Comparison of ENCODE assay signal across 8 mouse cellular contexts in the genomic region with DNA sequence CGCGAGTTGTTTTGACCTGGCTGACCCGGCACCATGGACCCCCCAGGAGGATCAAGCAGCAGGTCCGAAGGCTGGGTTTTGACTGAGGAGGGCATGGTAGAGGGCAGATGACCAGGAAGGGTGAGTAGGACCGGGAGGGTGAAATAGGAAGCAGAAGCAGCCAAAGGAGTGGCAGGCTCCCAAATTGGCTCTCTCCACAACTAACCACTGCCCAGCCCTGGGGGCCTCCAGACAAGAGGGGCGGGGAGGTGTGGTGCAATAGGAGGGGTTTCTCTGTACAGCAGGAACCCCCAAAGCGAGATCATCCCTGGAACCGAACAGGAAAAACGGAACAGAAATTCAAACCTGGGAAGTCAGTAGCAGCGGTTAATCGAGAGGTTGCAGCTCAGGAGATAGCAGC. TPM values are rescaled to one million over a fixed set of nuclear protein-coding genes. Genes with fewer than 3 reads are reported as not detected.
DNase-seq lines count a peak whose midpoint lies in the region; ATAC-seq and TF ChIP-seq lines count a peak whose summit lies in the region.

No protein-coding gene starts in this region.

- TF ChIP-seq RAD21 in CH12.LX (IDR thresholded peaks at IDR 0.05; ENCODE audit: low read depth, low read length): no peak

- 3% methylated on average over 11 of the region's 11 CpGs for WGBS in forebrain, embryonic 11.5 days
- WGBS in intestine, embryonic 16.5 days: 4% methylated on average over 11 of the region's 11 CpGs
- WGBS in midbrain, embryonic 11.5 days: 1% methylated on average over 11 of the region's 11 CpGs

- in situ Hi-C loops in CH12.LX (cut with MboI; ENCODE audit: low pct_ligation_motif_present, low pct_unique_long_range_greater_than_20kb, low sequenced_read_pairs): loop anchor here (25.0 kb wide), 1 partner anchor 603 kb away; a partner anchor contains a TSS

- peak overlapping the region; percentile 54; the same call in 1 of the 2 replicates for H3K9ac ChIP-seq in CH12.LX (ENCODE audit: insufficient read depth, low read depth)
- H3K9ac ChIP-seq in forebrain, embryonic 11.5 days (ENCODE audit: low read length): peak overlapping the region; percentile 70
- H3K9ac ChIP-seq in intestine, embryonic 16.5 days (ENCODE audit: low read depth, low read length): peak overlapping the region; percentile 82
- H3K9ac ChIP-seq in midbrain, embryonic 11.5 days (ENCODE audit: low read length): peak overlapping the region; percentile 78

- peaks cover 20% of the 10 kb centered on the region for H3K79me2 ChIP-seq in CH12.LX (replicated peaks; ENCODE audit: control insufficient read depth, extremely low read depth, insufficient read depth, poor library complexity, severe bottlenecking)

- dilution Hi-C loops in CH12.LX (cut with MboI; ENCODE audit: extremely low pct_ligation_motif_present, extremely low pct_unique_long_range_greater_than_20kb, low sequenced_read_pairs): no loop called here

- H3K9me3 ChIP-seq in CH12.LX (replicated peaks; ENCODE audit: low read length): no peaks in the 10 kb centered on the region
- H3K9me3 ChIP-seq in forebrain, embryonic 11.5 days (ENCODE audit: control insufficient read depth, low read length): no peaks in the 10 kb centered on the region
- no peaks in the 10 kb centered on the region for H3K9me3 ChIP-seq in intestine, embryonic 16.5 days (ENCODE audit: control insufficient read depth, low read length)
- no peaks in the 10 kb centered on the region for H3K9me3 ChIP-seq in midbrain, embryonic 11.5 days (ENCODE audit: control insufficient read depth, low read length)

- ATAC-seq in forebrain, embryonic 11.5 days (replicated peaks; ENCODE audit: low FRiP score): no peak
- no peak for ATAC-seq in intestine, embryonic 16.5 days
- ATAC-seq in midbrain, embryonic 11.5 days (ENCODE audit: low FRiP score): no peak; the same call in 1 of the 2 replicates
- no peak for ATAC-seq in CD4-positive, CD25-positive, alpha-beta regulatory T cell, adult 4 months

- TF ChIP-seq EP300 in CH12.LX (IDR thresholded peaks at IDR 0.05; ENCODE audit: low read length): no peak

- H3K27me3 ChIP-seq in CH12.LX (replicated peaks): peaks cover 23% of the 10 kb centered on the region
- H3K27me3 ChIP-seq in forebrain, embryonic 11.5 days (ENCODE audit: control insufficient read depth, insufficient read depth, low read length): 0 out of 2 replicates have a peak, but pooled peaks cover 2% of the 10 kb centered on the region
- no peaks in the 10 kb centered on the region for H3K27me3 ChIP-seq in intestine, embryonic 16.5 days (replicated peaks; ENCODE audit: control insufficient read depth, insufficient read depth, low read length)
- peaks cover 13% of the 10 kb centered on the region for H3K27me3 ChIP-seq in midbrain, embryonic 11.5 days (ENCODE audit: control insufficient read depth, insufficient read depth, low read length)

- peak; percentile 27 to 54 for DNase-seq in adrenal gland, adult (ENCODE audit: inconsistent age in 2 of 2, low spot score in 1 of 2)
- no peak for DNase-seq in adrenal gland, postnatal 25 days
- no peak for DNase-seq in CH12.LX (ENCODE audit: extremely low read depth)
- no peak for DNase-seq in forebrain, embryonic 11.5 days (ENCODE audit: low spot score)
- no peak for DNase-seq in midbrain, embryonic 11.5 days (ENCODE audit: low spot score, missing footprints)
- no peak for DNase-seq in urinary bladder, postnatal 36 days (ENCODE audit: low spot score in 2 of 2)

- H3K4me3 ChIP-seq in CH12.LX (replicated peaks in 1 of 3; ENCODE audit: low read depth in 2 of 3, low read length in 2 of 3, poor library complexity in 1 of 3): peak overlapping the region in 2 of 3 experiments; percentile 40 to 76
- H3K4me3 ChIP-seq in forebrain, embryonic 11.5 days (ENCODE audit: low read depth, low read length): peak overlapping the region; percentile 73
- H3K4me3 ChIP-seq in intestine, embryonic 16.5 days (ENCODE audit: low read length): peak overlapping the region; percentile 91
- H3K4me3 ChIP-seq in midbrain, embryonic 11.5 days (ENCODE audit: low read depth, low read length): peak overlapping the region; percentile 69

- no peak for TF ChIP-seq POLR2A in CH12.LX (IDR thresholded peaks at IDR 0.05; ENCODE audit: low read depth, low read length)

- H3K27ac ChIP-seq in CH12.LX (ENCODE audit: insufficient read depth, low read depth): no peak overlapping the region
- H3K27ac ChIP-seq in forebrain, embryonic 11.5 days (ENCODE audit: low read depth, low read length): no peak overlapping the region
- no peak overlapping the region for H3K27ac ChIP-seq in intestine, embryonic 16.5 days (ENCODE audit: low read length)
- H3K27ac ChIP-seq in midbrain, embryonic 11.5 days (ENCODE audit: low read depth, low read length): no peak overlapping the region

- peaks cover 0 to 5% of the 10 kb centered on the region in 2 experiments; a peak in 2 of 4 replicates for H3K4me1 ChIP-seq in CH12.LX (ENCODE audit: control insufficient read depth in 1 of 2, insufficient read depth in 2 of 2)
- H3K4me1 ChIP-seq in forebrain, embryonic 11.5 days (replicated peaks; ENCODE audit: control insufficient read depth, insufficient read depth, low read length): peaks cover 11% of the 10 kb centered on the region; the same call in 1 of the 2 replicates
- H3K4me1 ChIP-seq in intestine, embryonic 16.5 days (ENCODE audit: control insufficient read depth, insufficient read depth, low read length): peaks cover 14% of the 10 kb centered on the region
- peaks cover 11% of the 10 kb centered on the region for H3K4me1 ChIP-seq in midbrain, embryonic 11.5 days (ENCODE audit: control insufficient read depth, insufficient read depth, low read length)

- peak overlapping the region; percentile 74 for H3K4me2 ChIP-seq in CH12.LX (ENCODE audit: insufficient read depth, low read depth, poor library complexity, severe bottlenecking)
- H3K4me2 ChIP-seq in forebrain, embryonic 11.5 days (ENCODE audit: low read depth, low read length, severe bottlenecking): peak overlapping the region; percentile 92
- peak overlapping the region; percentile 97 for H3K4me2 ChIP-seq in intestine, embryonic 16.5 days (ENCODE audit: low read depth, low read length)
- peak overlapping the region; percentile 93 for H3K4me2 ChIP-seq in midbrain, embryonic 11.5 days

- peaks cover 0 to 2% of the 10 kb centered on the region in 2 experiments for H3K36me3 ChIP-seq in CH12.LX (replicated peaks in 1 of 2; ENCODE audit: control insufficient read depth in 1 of 2, insufficient read depth in 1 of 2, low read length in 1 of 2)
- H3K36me3 ChIP-seq in forebrain, embryonic 11.5 days (ENCODE audit: control insufficient read depth, insufficient read depth, low read length): no peaks in the 10 kb centered on the region
- no peaks in the 10 kb centered on the region for H3K36me3 ChIP-seq in intestine, embryonic 16.5 days (ENCODE audit: control insufficient read depth, insufficient read depth, low read length)
- no peaks in the 10 kb centered on the region for H3K36me3 ChIP-seq in midbrain, embryonic 11.5 days (ENCODE audit: control insufficient read depth, insufficient read depth, low read length)

- TF ChIP-seq CTCF in CH12.LX (conservative IDR thresholded peaks at IDR 0.05 in 1 of 2, IDR thresholded peaks at IDR 0.05 in 1 of 2; ENCODE audit: low read depth in 2 of 2, low read length in 2 of 2): no peak

TF ChIP-seq in CH12.LX, 34 proteins besides CTCF, POLR2A, EP300 and RAD21 (continues in another document):
- TF ChIP-seq ELF1 (IDR thresholded peaks at IDR 0.05; ENCODE audit: low read depth, low read length) (no peak), MAZ (IDR thresholded peaks at IDR 0.05; ENCODE audit: low read depth, low read length) (no peak)

RNA-seq across cellular contexts. Expression of a gene that starts 0.7 kb away (rescaled TPM):
- total RNA-seq in adrenal gland, postnatal 25 days (2021): 5.6 and 7.2 TPM in 2 replicates
- 0.38 and 0.42 TPM in 2 replicates for total RNA-seq in CH12.LX (2012; rRNA removed)
- not detected in 2 replicates for total RNA-seq in CH12.LX (2014; rRNA removed)
- polyA plus RNA-seq in CH12.LX (2012; ENCODE audit: insufficient read length, low read depth): not detected in 2 replicates
- polyA plus RNA-seq in forebrain, embryonic 11.5 days (2014; fragmentation: Nextera tagmentation; extraction: Ambion mirVana): 5.2 and 6.1 TPM in 2 replicates
- polyA plus RNA-seq in intestine, embryonic 16.5 days (2015; fragmentation: Nextera tagmentation; extraction: Ambion mirVana): 7.1 and 8.2 TPM in 2 replicates
- polyA plus RNA-seq in midbrain, embryonic 11.5 days (2014; fragmentation: Nextera tagmentation; extraction: Ambion mirVana): 6.3 and 9.0 TPM in 2 replicates
- not detected for polyA plus RNA-seq in CD4-positive, CD25-positive, alpha-beta regulatory T cell, adult 4 months (2017; shearing (Covaris generic))

RNA-seq across cellular contexts. Expression of a gene that starts 2.4 kb away (rescaled TPM):
- 8.6 and 11.4 TPM in 2 replicates for total RNA-seq in adrenal gland, postnatal 25 days (2021)
- total RNA-seq in CH12.LX (2012; rRNA removed) (18.9 and 21.7 TPM in 2 replicates), CH12.LX (2014; rRNA removed) (31.3 and 32.1 TPM in 2 replicates)
- polyA plus RNA-seq in CH12.LX (2012; ENCODE audit: insufficient read length, low read depth): 8.9 and 9.3 TPM in 2 replicates
- polyA plus RNA-seq in forebrain, embryonic 11.5 days (2014; fragmentation: Nextera tagmentation; extraction: Ambion mirVana): 20.3 and 20.6 TPM in 2 replicates
- 11.0 and 12.4 TPM in 2 replicates for polyA plus RNA-seq in intestine, embryonic 16.5 days (2015; fragmentation: Nextera tagmentation; extraction: Ambion mirVana)
- polyA plus RNA-seq in midbrain, embryonic 11.5 days (2014; fragmentation: Nextera tagmentation; extraction: Ambion mirVana): 16.7 and 17.8 TPM in 2 replicates
- 10 to 100 TPM; 11.0 to 13.9 TPM for polyA plus RNA-seq in CD4-positive, CD25-positive, alpha-beta regulatory T cell, adult 4 months (2017; shearing (Covaris generic))

RNA-seq across cellular contexts. Expression of a gene that starts 23.4 kb away (rescaled TPM):
- total RNA-seq in adrenal gland, postnatal 25 days (2021): 102 and 110 TPM in 2 replicates
- total RNA-seq in CH12.LX (2012; rRNA removed) (109 and 135 TPM in 2 replicates), CH12.LX (2014; rRNA removed) (346 and 388 TPM in 2 replicates)
- polyA plus RNA-seq in CH12.LX (2012; ENCODE audit: insufficient read length, low read depth): 151 and 191 TPM in 2 replicates
- 330 and 365 TPM in 2 replicates for polyA plus RNA-seq in forebrain, embryonic 11.5 days (2014; fragmentation: Nextera tagmentation; extraction: Ambion mirVana)
- polyA plus RNA-seq in intestine, embryonic 16.5 days (2015; fragmentation: Nextera tagmentation; extraction: Ambion mirVana): 169 and 193 TPM in 2 replicates
- polyA plus RNA-seq in midbrain, embryonic 11.5 days (2014; fragmentation: Nextera tagmentation; extraction: Ambion mirVana): 367 and 402 TPM in 2 replicates
- polyA plus RNA-seq in CD4-positive, CD25-positive, alpha-beta regulatory T cell, adult 4 months (2017; shearing (Covaris generic)): 100 to 1,000 TPM; 182 to 365 TPM

RNA-seq across cellular contexts. Expression of a gene that starts 33.4 kb away (rescaled TPM):
- total RNA-seq in adrenal gland, postnatal 25 days (2021): 0.64 and 1.2 TPM in 2 replicates
- total RNA-seq in CH12.LX (2012; rRNA removed) (0.17 and 0.21 TPM in 2 replicates), CH12.LX (2014; rRNA removed) (0.05 TPM in 1 of 2 replicates, not detected in the other)
- 0.35 and 0.49 TPM in 2 replicates for polyA plus RNA-seq in CH12.LX (2012; ENCODE audit: insufficient read length, low read depth)
- 4.9 and 6.6 TPM in 2 replicates for polyA plus RNA-seq in forebrain, embryonic 11.5 days (2014; fragmentation: Nextera tagmentation; extraction: Ambion mirVana)
- polyA plus RNA-seq in intestine, embryonic 16.5 days (2015; fragmentation: Nextera tagmentation; extraction: Ambion mirVana): 1.3 and 1.7 TPM in 2 replicates
- 3.6 and 4.1 TPM in 2 replicates for polyA plus RNA-seq in midbrain, embryonic 11.5 days (2014; fragmentation: Nextera tagmentation; extraction: Ambion mirVana)
- polyA plus RNA-seq in CD4-positive, CD25-positive, alpha-beta regulatory T cell, adult 4 months (2017; shearing (Covaris generic)): under 1 TPM; 0.58 to 0.90 TPM

Comparison
In these comparisons a context has a peak if more than half of its experiments do, and no peak if none do; other contexts are left out.
1. DNase-seq: peak in adrenal gland, adult (2 of 2); none in adrenal gland, postnatal 25 days (single experiment), CH12.LX (single experiment), forebrain, embryonic 11.5 days (single experiment), midbrain, embryonic 11.5 days (single experiment) and urinary bladder, postnatal 36 days (0 of 2).
2. Peak in every context shown above with its lines, with median percentiles within 50 percentile points of each other: H3K4me2 ChIP-seq, H3K4me3 ChIP-seq and H3K9ac ChIP-seq.